Mouse (Mus musculus) liver, postnatal 0 days (tissue): Measurements from ENCODE around the gene Tbx2.

Experiments used
- CTCF ChIP-seq: sonication (generic); IDR thresholded peaks from 2 replicates; pipeline ENCODE4 v1.5.1; 2016; ENCODE audit warnings: antibody characterized with exemption, low read depth
- EP300 ChIP-seq: IDR thresholded peaks from 2 replicates; pipeline ENCODE4 v1.6.1; 2016; ENCODE audit warnings: antibody characterized with exemption, low read depth, mild to moderate bottlenecking

DNA sequence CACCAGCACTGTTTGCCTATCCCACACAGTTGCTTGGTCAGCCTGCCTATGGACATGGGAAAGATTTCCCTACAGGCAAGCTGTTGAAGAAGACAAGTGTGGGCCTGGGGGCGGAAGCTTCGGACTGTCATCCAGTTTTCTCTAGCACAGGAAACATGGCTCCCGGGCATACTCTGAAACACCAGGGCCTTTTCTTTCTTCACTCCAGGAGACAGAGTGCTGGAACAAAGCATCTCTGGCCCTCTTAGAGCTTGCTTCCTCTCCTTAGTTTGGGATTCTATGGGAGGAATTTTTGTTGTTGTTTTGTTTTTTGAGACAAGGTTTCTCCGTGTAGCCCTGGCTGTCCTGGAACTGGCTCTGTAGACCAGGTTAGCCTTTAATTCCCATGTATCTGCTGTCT is 52.1 kb downstream of the Tbx2 start:
- no peak for TF ChIP-seq CTCF
- TF ChIP-seq EP300, result no peak
